Mouse (Mus musculus) kidney, adult 9 months (tissue): ENCODE measurements at regions not wholly inside any gene's neighbourhood (a gene's known extent, or its start where the extent isn't known, plus 50 kb on each side); places are given as distances from the start of the nearest gene placed in this dataset.

Source experiments
- DNase-seq: peaks from one replicate; pipeline ENCODE4 v3.0.0; 2022

GRCm38 (mm10) chr7:129050675-129051074 lies 206.2 kb upstream of the Plpp4 start:
- DNase-seq: no peak

GRCm38 (mm10) chr7:129066891-129067290 lies 189.9 kb upstream of the Plpp4 start:
- DNase-seq: no peak

DNA sequence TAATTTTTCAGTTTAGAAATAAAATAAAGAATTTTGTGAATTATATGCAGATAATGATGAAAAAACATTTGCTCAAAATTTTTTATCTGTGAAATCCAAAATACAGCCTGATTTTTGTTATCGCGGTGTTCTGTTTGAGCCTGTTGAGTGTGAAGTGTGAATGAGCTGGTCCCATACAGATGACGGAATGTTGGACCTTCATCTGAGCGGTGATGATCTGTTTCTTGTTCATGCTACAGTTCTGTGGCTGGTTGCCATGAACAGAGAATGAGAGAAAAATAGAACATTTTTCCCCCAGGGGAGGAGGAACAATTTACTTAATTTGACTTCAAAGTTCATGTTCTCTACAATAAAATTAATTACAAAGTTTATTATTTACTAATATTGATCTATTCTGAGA lies 188.7 kb upstream of the Plpp4 start:
- no peak for DNase-seq

DNA sequence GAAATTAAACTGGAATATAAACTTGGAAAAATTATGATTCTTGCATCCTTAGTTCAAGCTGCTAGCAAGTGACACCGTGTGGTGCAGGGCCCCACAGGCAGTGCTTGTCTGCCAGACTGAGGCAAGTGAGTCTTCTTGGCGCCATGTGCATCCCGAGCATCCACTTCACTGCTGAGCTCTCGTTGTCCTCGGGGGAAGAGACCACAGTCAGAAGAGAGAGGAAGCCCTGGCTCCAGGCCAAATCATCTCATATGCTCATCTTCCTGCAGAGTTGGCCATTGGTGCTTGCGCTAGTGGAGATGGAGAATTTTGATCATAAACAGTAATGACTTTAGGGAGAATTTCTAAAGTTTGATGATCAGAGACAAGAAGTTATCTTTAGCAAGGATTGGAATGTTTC lies 177.0 kb upstream of the Plpp4 start:
- DNase-seq: no peak

DNA sequence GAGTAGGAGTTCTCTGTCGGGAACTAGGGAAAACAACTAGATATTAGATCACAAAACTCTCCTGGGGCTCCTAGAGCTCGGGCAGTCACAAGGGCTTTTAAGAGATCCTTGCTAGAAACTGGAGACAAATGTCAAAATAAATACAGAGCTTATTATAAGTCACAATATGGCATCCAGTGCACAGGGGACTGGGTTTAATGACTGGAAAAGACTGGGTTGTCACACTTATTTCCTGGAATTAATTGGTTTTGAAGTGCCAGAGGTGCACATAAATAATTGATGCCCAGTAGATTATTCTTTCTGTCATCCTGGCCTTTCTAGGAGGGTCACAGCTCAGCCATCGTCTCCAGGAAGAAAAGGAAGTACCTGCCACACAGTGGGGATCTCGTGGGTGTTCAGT lies 165.4 kb upstream of the Plpp4 start:
- no peak for DNase-seq

DNA sequence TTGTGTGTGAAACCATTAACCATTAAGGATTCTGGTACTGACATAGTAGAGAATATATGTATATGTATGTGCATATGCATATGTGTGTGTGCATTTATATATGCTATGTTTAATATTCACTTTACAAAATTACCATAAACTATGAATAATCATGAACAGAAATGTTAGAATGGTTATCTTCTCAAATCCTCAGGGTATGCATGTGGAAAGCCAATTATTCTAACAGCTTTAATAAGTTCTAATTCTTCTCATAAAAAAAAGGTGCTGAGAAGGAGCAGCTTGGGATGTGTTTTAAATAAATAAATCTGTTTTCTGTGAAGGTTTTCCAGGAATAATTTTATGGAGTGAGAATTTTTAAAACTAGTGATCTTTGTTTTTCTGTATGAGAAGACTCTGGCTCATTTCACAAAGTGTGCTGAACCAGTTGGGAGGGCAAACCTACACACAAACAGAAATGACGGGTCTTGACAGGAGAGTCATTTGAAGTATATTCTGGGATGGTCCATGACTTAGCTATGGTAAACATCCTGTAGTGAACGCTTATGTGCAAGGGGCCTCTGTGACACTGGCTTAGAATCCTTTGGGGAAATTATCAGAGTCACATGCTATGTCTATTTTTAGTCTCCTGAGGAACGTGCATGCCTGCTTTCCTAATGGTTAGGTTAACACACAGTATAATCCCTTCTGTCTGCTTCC lies 160.3 kb upstream of the Plpp4 start:
- DNase-seq: no peak

GRCm38 (mm10) chr7:129102437-129102836 lies 154.4 kb upstream of the Plpp4 start:
- DNase-seq: no peak

DNA sequence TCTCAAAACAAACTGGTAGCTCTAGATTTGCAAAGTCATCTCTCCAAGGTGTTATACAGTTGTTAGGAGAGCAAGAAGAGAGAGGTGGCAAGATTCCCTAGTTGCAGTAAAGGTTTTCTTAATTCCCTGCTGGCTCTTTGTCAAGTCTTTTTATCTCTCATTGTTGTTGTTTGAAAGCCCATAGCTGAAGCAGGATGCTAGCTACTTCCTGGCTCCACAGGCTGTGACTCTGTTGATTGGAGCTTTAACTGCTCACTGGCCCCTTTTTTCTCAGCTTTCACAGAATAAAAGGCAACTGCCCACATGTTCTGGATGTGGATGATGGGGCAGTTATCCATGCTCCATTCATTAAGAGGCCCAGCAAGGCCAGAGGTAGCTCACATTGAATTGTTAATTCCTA lies 122.7 kb upstream of the Plpp4 start:
- no peak for DNase-seq

GRCm38 (mm10) chr7:129134661-129135215 lies 122.1 kb upstream of the Plpp4 start:
- no peak for DNase-seq

- DNase-seq: no peak
These were observed 119.4 kb upstream of the Plpp4 start for GRCm38 (mm10) chr7:129137303-129137990.

- DNase-seq: no peak
These were observed 114.8 kb upstream of the Plpp4 start for GRCm38 (mm10) chr7:129141942-129142598.

DNA sequence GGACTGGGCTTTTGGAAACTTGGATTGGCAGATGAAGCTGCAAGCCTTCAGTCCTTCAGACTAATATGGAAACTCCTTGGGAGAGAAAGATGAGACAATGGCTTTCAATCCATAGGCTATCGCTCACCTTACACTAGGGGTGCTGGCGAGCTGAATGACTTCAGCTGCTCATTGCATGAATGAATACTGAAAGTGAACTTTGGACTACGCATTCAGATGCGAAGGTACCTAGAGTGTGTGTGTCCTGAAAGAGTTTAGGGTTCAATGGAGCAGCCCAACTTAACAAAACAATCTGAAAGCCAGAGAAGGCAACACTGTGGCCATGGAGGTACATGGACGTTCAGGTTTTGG lies 114.3 kb upstream of the Plpp4 start:
- peak; percentile 32 for DNase-seq

GRCm38 (mm10) chr7:129155577-129155976 lies 101.3 kb upstream of the Plpp4 start:
- no peak for DNase-seq

DNA sequence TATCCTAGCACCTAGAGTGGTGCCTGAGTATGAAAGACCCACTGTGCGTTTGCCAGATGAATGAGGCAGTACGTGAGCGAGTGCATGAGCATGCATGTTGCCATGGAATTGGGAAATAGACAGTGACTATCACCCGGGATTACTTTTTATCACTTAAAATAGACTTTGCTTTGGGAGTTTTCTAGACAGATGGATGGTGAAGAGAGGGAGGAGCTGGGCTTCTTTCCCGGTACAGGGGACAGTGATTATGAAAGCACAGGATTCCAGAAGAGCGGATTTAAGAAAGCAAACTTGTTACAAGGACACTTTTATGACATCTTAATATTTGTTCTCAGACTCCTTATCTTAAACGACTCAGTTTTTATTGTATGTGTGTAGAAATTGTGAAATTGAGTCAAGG lies 86.9 kb upstream of the Plpp4 start:
- DNase-seq: no peak

DNA sequence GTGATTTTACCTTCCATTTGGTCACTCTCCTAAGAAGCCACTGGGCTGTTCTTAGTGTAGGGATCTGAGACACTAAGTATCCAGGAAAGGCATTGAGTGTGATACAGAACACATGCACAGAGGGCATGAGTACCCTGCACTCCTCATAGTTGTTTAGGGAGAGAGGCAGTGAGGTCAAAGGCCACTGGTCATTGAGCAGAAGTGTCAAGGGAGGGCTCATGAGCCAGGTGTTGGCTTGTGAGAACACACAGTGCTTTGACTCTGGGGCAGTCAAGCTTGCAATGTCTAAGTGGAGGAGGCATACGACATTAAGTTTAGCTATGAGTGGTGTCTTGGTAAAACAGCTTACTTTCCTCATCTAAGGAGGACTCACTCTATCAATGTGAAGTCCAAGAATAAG lies 65.9 kb upstream of the Plpp4 start:
- peak; percentile 2 for DNase-seq

GRCm38 (mm10) chr7:129207029-129207428 lies 49.8 kb upstream of the Plpp4 start:
- no peak for DNase-seq
